Mouse (Mus musculus) intestine, embryonic 14.5 days (tissue): ENCODE results near the gene Ermap. TPM values are rescaled to one million over a fixed set of nuclear protein-coding genes. Genes with fewer than 3 reads are reported as not detected.

Experiments used
- ATAC-seq: fragments of 200-750 bp; cut with Nextera tagmentation; replicated peaks from 2 replicates; pipeline ENCODE4 v1.8.0; 2017; ENCODE audit warnings: low read depth, moderate number of reproducible peaks, moderate TSS enrichment, moderate library complexity; ENCODE audit not compliant: low FRiP score, low TSS enrichment
- DNase-seq: peaks from one replicate; pipeline ENCODE4 v3.0.0-alpha.2; 2018; ENCODE audit warnings: low spot score
- H3K27ac ChIP-seq: fragments of 300-500 bp; sonication (generic); 2 replicates; pipeline ENCODE4 v1.5.1; 2014; ENCODE audit warnings: low read depth, mild to moderate bottlenecking, control low read depth
- H3K27me3 ChIP-seq: fragments of 300-500 bp; sonication (generic); replicated peaks from 2 replicates; pipeline ENCODE4 v1.6.1; 2014; ENCODE audit warnings: low read length, control low read depth; ENCODE audit not compliant: control insufficient read depth, insufficient read depth
- H3K36me3 ChIP-seq: fragments of 300-500 bp; sonication (generic); 2 replicates; pipeline ENCODE4 v1.6.1; 2014; ENCODE audit warnings: low read length, control low read depth; ENCODE audit not compliant: control insufficient read depth, insufficient read depth
- H3K4me1 ChIP-seq: fragments of 300-500 bp; sonication (generic); replicated peaks from 2 replicates; pipeline ENCODE4 v1.6.1; 2014; ENCODE audit warnings: low read length, control low read depth, mixed read lengths; ENCODE audit not compliant: control insufficient read depth, insufficient read depth
- H3K4me2 ChIP-seq: fragments of 300-500 bp; sonication (generic); 2 replicates; pipeline ENCODE4 v1.6.1; 2014; ENCODE audit warnings: low read length
- H3K4me3 ChIP-seq: fragments of 300-500 bp; sonication (generic); 2 replicates; pipeline ENCODE4 v1.5.1; 2014; ENCODE audit warnings: low read depth, low read length, control low read depth, mixed read lengths
- H3K9ac ChIP-seq: fragments of 300-500 bp; sonication (generic); 2 replicates; pipeline ENCODE4 v1.6.1; 2014; ENCODE audit warnings: mild to moderate bottlenecking, low read length
- H3K9me3 ChIP-seq: fragments of 300-500 bp; sonication (generic); 2 replicates; pipeline ENCODE4 v1.6.1; 2016; ENCODE audit warnings: low read length, control low read depth; ENCODE audit not compliant: control insufficient read depth
- whole genome bisulfite sequencing: fragments of 180-500 bp; shearing (Covaris S2); extraction: QIAGEN DNeasy Blood & Tissue Kit; methylation state at CpG from one replicate; pipeline ENCODE4 v1.1.7; 2014; 5-methylcytosine and 5-hydroxymethylcytosine counted together
- polyA plus RNA-seq: library from polyadenylated mRNA; unstranded; fragments of >200 nt; fragmentation: Nextera tagmentation; extraction: Ambion mirVana; gene quantifications from 2 replicates; pipeline ENCODE4 v1.2.1, GENCODE M21; 2014

Ermap gene
- polyA plus RNA-seq, 1 experiment from 2014 or later: 0.42 TPM

DNA sequence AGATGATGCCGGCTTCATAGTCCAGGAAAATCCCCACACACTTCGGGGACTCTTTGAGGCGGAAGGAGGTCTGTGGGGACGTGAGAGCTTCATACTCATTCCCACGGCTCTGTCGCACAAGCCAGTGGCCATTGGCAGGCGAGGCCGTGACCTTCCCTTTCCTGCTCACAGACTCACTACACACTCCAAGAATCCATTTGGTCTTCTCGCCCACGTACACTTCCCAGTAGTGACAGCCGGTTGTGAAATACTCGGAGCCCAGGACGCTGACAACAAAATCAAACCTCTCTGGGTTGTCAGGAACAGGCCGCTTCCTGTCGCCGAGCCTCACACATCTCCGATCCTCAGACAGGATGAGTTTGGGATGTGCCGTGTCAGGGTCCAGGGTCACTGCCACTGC lies 11.5 kb downstream of the Ermap start:
- H3K4me3 ChIP-seq: no peak overlapping the region
- DNase-seq: no peak
- 60% methylated on average over 18 of the region's 18 CpGs for WGBS

DNA sequence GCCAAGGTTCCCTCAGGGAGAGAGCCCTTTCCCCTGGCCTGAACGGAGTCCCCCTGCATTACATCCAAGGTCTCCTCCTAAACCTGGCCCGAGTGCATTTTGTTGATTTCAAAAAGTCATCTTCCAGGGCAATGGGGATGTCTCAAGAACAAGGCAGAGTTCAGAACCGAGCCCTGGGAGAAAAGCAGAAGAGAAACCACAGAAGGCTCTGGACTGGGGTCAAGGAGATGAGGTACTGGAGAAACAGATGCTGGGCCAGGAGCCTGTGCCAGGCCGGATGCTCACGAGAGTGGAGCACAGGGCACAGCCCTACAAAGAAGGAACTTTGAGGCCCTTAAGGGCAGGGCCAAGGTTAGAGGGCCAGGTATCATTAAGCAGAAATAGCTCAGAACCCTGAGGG lies 12.1 kb downstream of the Ermap start:
- 68% methylated on average over 5 of the region's 5 CpGs for WGBS
- Histone ChIP-seq H3K9me3 (no peaks in the 10 kb centered on the region), H3K27me3 (no peaks in the 10 kb centered on the region), H3K4me2 (no peak overlapping the region), H3K36me3 (no peaks in the 10 kb centered on the region), H3K4me1 (peaks cover 5% of the 10 kb centered on the region; the same call in 1 of the 2 replicates), H3K27ac (no peak overlapping the region), H3K9ac (no peak overlapping the region), H3K4me3 (no peak overlapping the region)
- no peak for ATAC-seq
- no peak for DNase-seq

More for the DNA sequence above, 11.5 kb downstream of the Ermap start:
- no peaks in the 10 kb centered on the region for H3K9me3 ChIP-seq
- ATAC-seq: no peak
- H3K9ac ChIP-seq: no peak overlapping the region
- H3K27ac ChIP-seq: no peak overlapping the region
- no peaks in the 10 kb centered on the region for H3K27me3 ChIP-seq
- no peak overlapping the region for H3K4me2 ChIP-seq
- no peaks in the 10 kb centered on the region for H3K4me1 ChIP-seq
- H3K36me3 ChIP-seq: no peaks in the 10 kb centered on the region

DNA sequence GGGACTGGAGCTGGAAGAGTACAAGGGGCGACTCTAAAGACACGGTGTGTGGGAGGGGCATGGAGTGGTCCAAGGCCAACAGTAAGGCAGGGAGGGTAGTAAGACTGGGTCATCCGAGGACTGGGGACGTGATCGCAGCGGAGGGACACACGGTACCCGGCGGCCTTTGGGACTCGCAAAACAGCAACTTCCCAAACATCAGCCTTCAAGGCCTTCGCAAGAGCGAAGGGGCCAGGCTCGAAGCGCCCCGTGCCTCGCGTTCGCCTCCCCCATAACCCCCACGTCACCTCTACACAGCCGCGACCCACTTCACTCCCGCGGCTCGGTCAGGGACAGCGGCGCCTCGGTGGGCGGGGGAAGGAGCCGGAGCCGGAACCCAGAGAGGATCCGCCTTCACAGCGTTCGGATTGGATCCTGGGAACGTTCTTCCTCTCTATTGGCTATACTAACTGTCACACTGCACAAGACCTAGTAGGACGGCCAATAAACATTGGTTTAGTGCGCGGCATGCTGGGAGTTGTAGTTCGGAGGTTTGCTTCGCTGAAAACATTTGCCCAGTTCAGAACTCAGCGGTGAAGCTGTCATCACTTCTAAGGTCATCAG lies 15.9 kb downstream of the Ermap start, which contains the start of gene Zfp691:
Gene Zfp691 (minus strand): TSS at position 345 of the 603 bp plus-strand sequence.
- Histone ChIP-seq H3K9ac (peak within 1 kb of the TSS; percentile 81), H3K27me3 (no peaks in the 10 kb centered on the region), H3K4me3 (peak within 1 kb of the TSS; percentile 85), H3K27ac (peak within 1 kb of the TSS; percentile 39; the same call in 1 of the 2 replicates), H3K9me3 (no peaks in the 10 kb centered on the region), H3K4me1 (peaks cover 6% of the 10 kb centered on the region; the same call in 1 of the 2 replicates), H3K4me2 (peak within 1 kb of the TSS; percentile 74), H3K36me3 (peaks cover 17% of the 10 kb centered on the region)
- DNase-seq: peak; percentile 88
- under 1% methylated on average over 40 of the region's 40 CpGs for WGBS
- ATAC-seq: peak; percentile 100

DNA sequence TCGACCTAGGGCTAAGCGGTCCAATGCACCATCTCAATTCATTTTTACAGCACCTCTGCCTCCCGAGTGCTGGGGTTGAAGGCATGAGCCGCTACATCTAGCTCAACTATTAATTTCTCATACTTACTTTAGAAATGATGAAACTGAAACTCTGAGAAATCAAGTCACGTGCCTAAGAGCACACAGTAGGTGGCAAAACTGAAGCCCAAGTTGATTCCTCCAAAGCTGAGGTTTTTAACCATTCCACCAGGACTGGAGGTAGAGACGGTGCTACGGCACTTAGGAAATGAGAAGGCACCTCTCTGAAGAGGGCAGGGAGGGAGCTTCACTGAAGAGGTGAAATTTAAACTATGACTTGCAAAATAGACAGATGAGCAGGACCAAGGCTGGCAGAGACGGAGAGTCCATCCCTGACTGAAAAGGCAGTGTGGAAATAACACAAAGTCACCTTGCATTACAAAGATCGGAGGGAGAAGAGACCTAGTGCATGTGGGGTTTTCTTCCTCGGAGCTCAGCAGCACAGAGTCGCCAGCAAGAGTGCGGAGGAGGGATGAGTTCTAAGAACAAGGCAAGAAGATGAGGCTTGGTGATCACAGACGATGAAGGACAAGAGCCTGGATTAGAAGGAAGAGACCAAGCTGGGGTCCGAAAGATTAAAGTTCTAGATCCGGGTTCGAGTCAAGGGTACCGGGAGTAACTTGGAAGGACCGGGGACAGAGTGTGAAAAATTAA lies 16.7 kb downstream of the Ermap start:
- Histone ChIP-seq H3K9ac (peak overlapping the region; percentile 81), H3K27ac (no peak overlapping the region), H3K36me3 (peaks cover 25% of the 10 kb centered on the region), H3K4me1 (peaks cover 6% of the 10 kb centered on the region; the same call in 1 of the 2 replicates), H3K4me3 (peak overlapping the region; percentile 85), H3K27me3 (no peaks in the 10 kb centered on the region), H3K4me2 (peak overlapping the region; percentile 74), H3K9me3 (no peaks in the 10 kb centered on the region)
- DNase-seq (peak; percentile 54), ATAC-seq (no peak)
- 37% methylated on average over 18 of the region's 18 CpGs for WGBS

DNA sequence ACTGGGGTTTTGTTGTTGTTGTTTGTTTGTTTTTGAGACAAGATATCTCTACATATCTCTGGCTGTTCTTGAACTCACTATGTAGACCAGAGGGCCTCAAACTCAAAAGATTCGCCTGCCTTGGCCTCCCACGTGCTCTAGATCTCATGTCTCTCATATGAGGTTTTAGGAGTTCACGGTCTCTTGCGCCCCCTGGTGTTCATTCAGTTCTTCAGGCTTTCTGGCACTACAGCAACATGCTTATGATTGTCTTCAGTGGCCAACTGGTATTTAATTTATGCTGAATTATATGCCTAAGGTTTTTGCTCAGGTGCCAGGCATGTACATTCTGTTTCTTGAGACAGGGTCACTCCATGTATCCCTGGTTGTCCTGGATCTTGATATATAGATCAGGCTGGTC lies 22.1 kb downstream of the Ermap start:
- no peaks in the 10 kb centered on the region for H3K27me3 ChIP-seq
- H3K9me3 ChIP-seq: no peaks in the 10 kb centered on the region
- H3K27ac ChIP-seq: no peak overlapping the region
- DNase-seq (peak; percentile 91), ATAC-seq (0 out of 2 replicates have a peak, but pooled peaks have one; percentile 61)
- no peak overlapping the region for H3K4me3 ChIP-seq
- H3K36me3 ChIP-seq: peaks cover 27% of the 10 kb centered on the region
- H3K4me1 ChIP-seq: peaks cover 1% of the 10 kb centered on the region; the same call in 1 of the 2 replicates
- 5% methylated on average over 4 of the region's 4 CpGs for WGBS
- no peak overlapping the region for H3K4me2 ChIP-seq
- H3K9ac ChIP-seq: no peak overlapping the region

DNA sequence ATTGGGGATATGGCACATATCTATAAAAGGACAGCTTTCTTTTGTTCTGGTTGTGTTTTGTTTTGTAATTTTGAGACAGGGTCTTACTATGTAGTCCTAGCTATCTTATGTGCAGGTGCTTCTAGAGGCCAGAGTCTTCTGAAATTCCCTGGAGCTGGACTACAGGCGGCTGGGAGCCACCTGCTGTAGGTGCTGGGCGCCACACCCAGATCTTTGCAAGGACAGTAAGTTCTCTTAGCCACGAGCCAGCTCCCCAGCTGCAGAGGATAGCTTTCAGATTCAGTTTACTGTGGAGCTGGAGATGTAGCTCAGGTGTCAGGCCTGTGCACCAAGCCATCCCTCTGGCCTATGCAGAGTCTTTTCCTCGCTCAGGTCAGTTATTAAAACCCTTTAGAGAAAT lies 22.7 kb downstream of the Ermap start:
- ATAC-seq (peak; percentile 48; the same call in 1 of the 2 replicates), DNase-seq (no peak)
- H3K27ac ChIP-seq: no peak overlapping the region
- WGBS: 81% methylated on average over 4 of the region's 4 CpGs
- H3K27me3 ChIP-seq: no peaks in the 10 kb centered on the region
- H3K4me1 ChIP-seq: no peaks in the 10 kb centered on the region
- H3K4me3 ChIP-seq: no peak overlapping the region
- H3K36me3 ChIP-seq: peaks cover 27% of the 10 kb centered on the region
- no peak overlapping the region for H3K4me2 ChIP-seq
- H3K9ac ChIP-seq: no peak overlapping the region
- H3K9me3 ChIP-seq: no peaks in the 10 kb centered on the region

DNA sequence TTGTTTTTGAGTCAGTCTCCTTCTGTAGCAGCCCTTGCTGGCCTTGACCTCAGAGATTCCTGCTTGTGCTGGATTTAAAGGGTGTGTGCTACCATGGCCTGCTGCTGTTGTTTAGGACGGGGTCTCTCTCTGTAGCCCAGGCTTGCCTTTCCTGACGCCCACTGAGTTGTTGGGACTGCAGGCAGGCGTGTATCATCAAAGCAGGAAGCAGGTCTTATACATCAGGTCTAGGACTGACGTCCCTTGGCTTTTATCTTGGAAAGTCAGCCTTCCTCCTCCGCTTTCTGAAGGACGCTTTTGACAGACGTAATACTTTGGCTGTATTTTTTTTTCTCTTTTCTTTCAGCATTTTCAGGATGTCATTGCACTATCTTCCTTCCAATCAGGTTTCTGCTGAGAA lies 23.9 kb downstream of the Ermap start:
- 77% methylated on average over 7 of the region's 7 CpGs for WGBS
- Histone ChIP-seq H3K36me3 (peaks cover 27% of the 10 kb centered on the region), H3K27ac (no peak overlapping the region), H3K4me2 (no peak overlapping the region), H3K9ac (no peak overlapping the region), H3K4me1 (no peaks in the 10 kb centered on the region), H3K27me3 (no peaks in the 10 kb centered on the region), H3K4me3 (no peak overlapping the region), H3K9me3 (no peaks in the 10 kb centered on the region)
- ATAC-seq: no peak
- no peak for DNase-seq

DNA sequence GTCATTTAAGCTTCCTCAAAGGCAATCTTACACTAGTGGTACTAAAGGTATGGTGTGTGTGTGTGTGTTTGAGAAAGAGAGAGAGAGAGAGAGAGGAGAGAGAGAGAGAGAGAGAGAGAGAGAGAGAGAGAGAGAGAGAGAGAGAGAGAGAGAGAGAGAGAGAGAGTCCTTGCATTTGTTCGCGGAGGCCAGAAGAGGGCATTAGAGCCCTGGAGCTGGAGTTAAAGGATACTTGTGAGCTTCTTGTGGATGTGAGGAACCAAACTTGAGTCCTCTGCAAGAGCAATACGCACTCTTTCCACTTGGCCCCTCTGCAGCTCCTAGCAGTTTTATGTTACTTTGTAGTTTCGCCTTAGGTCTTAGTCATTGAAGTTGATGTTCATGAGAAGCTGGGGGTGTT lies 26.8 kb downstream of the Ermap start:
- ATAC-seq (no peak), DNase-seq (no peak)
- WGBS: 81% methylated on average over 4 of the region's 4 CpGs
- Histone ChIP-seq H3K9me3 (no peaks in the 10 kb centered on the region), H3K4me2 (no peak overlapping the region), H3K9ac (no peak overlapping the region), H3K27ac (no peak overlapping the region), H3K4me1 (no peaks in the 10 kb centered on the region), H3K27me3 (no peaks in the 10 kb centered on the region), H3K4me3 (no peak overlapping the region), H3K36me3 (peaks cover 1% of the 10 kb centered on the region; the same call in 1 of the 2 replicates)
